Mouse (Mus musculus) mesoderm, embryonic 11.5 days (tissue): ENCODE data around the gene Ranbp2.

Experiments
- DNase-seq: peaks from one replicate; pipeline ENCODE4 v3.0.0-alpha.2; 2012; ENCODE audit warnings: low read depth, low spot score

Gene Ranbp2

GRCm38 (mm10) chr10:58446384-58447279, at the start of gene Ranbp2:
TSS of gene Ranbp2 (plus strand) at chr10:58446920.
- peak; percentile 99 for DNase-seq

- DNase-seq: no peak
Observed at GRCm38 (mm10) chr10:58398941-58399340, 47.8 kb upstream of the Ranbp2 start.

GRCm38 (mm10) chr10:58401838-58402237, 44.9 kb upstream of the Ranbp2 start:
- DNase-seq: no peak

- DNase-seq: no peak
Observed at GRCm38 (mm10) chr10:58404639-58405038, 42.1 kb upstream of the Ranbp2 start.

GRCm38 (mm10) chr10:58405285-58405948, 41.3 kb upstream of the Ranbp2 start:
- DNase-seq: no peak

GRCm38 (mm10) chr10:58405949-58406305, 40.8 kb upstream of the Ranbp2 start:
- no peak for DNase-seq

GRCm38 (mm10) chr10:58412331-58412730, 34.4 kb upstream of the Ranbp2 start:
- no peak for DNase-seq

GRCm38 (mm10) chr10:58412852-58413251, 33.9 kb upstream of the Ranbp2 start:
- DNase-seq: no peak

- no peak for DNase-seq
Observed at GRCm38 (mm10) chr10:58416702-58417101, 30.0 kb upstream of the Ranbp2 start.

- no peak for DNase-seq
Observed at GRCm38 (mm10) chr10:58418290-58418971, 28.3 kb upstream of the Ranbp2 start.

GRCm38 (mm10) chr10:58427930-58428329, 18.8 kb upstream of the Ranbp2 start:
- no peak for DNase-seq

- peak; percentile 49 for DNase-seq
Observed at GRCm38 (mm10) chr10:58445850-58446249, 870 bp upstream of the Ranbp2 start.

- peak; percentile 39 for DNase-seq
Observed at GRCm38 (mm10) chr10:58447280-58447781, 611 bp downstream of the Ranbp2 start.

- DNase-seq: no peak
Observed at GRCm38 (mm10) chr10:58451575-58451974, 4.9 kb downstream of the Ranbp2 start.

- no peak for DNase-seq
Observed at GRCm38 (mm10) chr10:58452185-58452584, 5.5 kb downstream of the Ranbp2 start.

GRCm38 (mm10) chr10:58459896-58460295, 13.2 kb downstream of the Ranbp2 start:
- DNase-seq: no peak

- no peak for DNase-seq
Observed at GRCm38 (mm10) chr10:58477086-58477755, 30.5 kb downstream of the Ranbp2 start.

- no peak for DNase-seq
Observed at GRCm38 (mm10) chr10:58478071-58478578, 31.4 kb downstream of the Ranbp2 start.

GRCm38 (mm10) chr10:58479954-58480490, 33.3 kb downstream of the Ranbp2 start:
- no peak for DNase-seq

- DNase-seq: no peak
Observed at GRCm38 (mm10) chr10:58491031-58491430, 44.3 kb downstream of the Ranbp2 start.

GRCm38 (mm10) chr10:58495637-58496036, 48.9 kb downstream of the Ranbp2 start:
- no peak for DNase-seq
